Mouse (Mus musculus) E14TG2a.4 (cell line): ENCODE data around the gene Gm20683.

Experiments
- H3K27me3 ChIP-seq: 2 replicates; pipeline ENCODE4 v1.6.1; 2014; ENCODE audit warnings: low read length, control low read depth; ENCODE audit not compliant: insufficient read depth
- H3K36me3 ChIP-seq: 2 replicates; pipeline ENCODE4 v1.6.1; 2014; ENCODE audit warnings: low read length, control low read depth; ENCODE audit not compliant: insufficient read depth
- H3K4me1 ChIP-seq: replicated peaks from 2 replicates; pipeline ENCODE4 v1.6.1; 2014; ENCODE audit warnings: low read depth, low read length, control low read depth
- H3K4me3 ChIP-seq: replicated peaks from 2 replicates; pipeline ENCODE4 v1.5.1; 2014; ENCODE audit warnings: mild to moderate bottlenecking, low read length
- H3K9me3 ChIP-seq: 2 replicates; pipeline ENCODE4 v1.6.1; 2014; ENCODE audit warnings: low read length, control low read depth
- CTCF ChIP-seq: conservative IDR thresholded peaks from 2 replicates; pipeline ENCODE4 v1.5.1; 2014; ENCODE audit warnings: low read length
- NANOG ChIP-seq: IDR thresholded peaks from 2 replicates; pipeline ENCODE4 v1.6.1; 2014; ENCODE audit warnings: borderline replicate concordance, low read length, mixed read lengths
- POU5F1 ChIP-seq: IDR thresholded peaks from 2 replicates; pipeline ENCODE4 v1.6.1; 2014; ENCODE audit warnings: low read length, borderline replicate concordance

Gene Gm20683

GRCm38 (mm10) chr17:25868601-25869191 lies 27.1 kb upstream of the Gm20683 start, which contains the start of gene Mcrip2:
Mcrip2 (minus strand) TSS chr17:25868764.
- Histone ChIP-seq H3K9me3 (no peaks in the 10 kb centered on the region), H3K27me3 (no peaks in the 10 kb centered on the region), H3K4me1 (peaks cover 54% of the 10 kb centered on the region), H3K36me3 (peaks cover 11% of the 10 kb centered on the region), H3K4me3 (peak within 1 kb of the TSS; percentile 93)
- TF ChIP-seq POU5F1 = no peak
- TF ChIP-seq NANOG = no peak
- TF ChIP-seq CTCF = no peak

GRCm38 (mm10) chr17:25867836-25868600 lies 26.5 kb upstream of the Gm20683 start:
- TF ChIP-seq CTCF (no peak), POU5F1 (no peak), NANOG (no peak)
- Histone ChIP-seq H3K4me3 (peak overlapping the region; percentile 93), H3K4me1 (peaks cover 48% of the 10 kb centered on the region), H3K27me3 (no peaks in the 10 kb centered on the region), H3K36me3 (peaks cover 15% of the 10 kb centered on the region), H3K9me3 (no peaks in the 10 kb centered on the region)

GRCm38 (mm10) chr17:25867509-25867835 lies 25.9 kb upstream of the Gm20683 start:
- peaks cover 48% of the 10 kb centered on the region for H3K4me1 ChIP-seq
- no peaks in the 10 kb centered on the region for H3K27me3 ChIP-seq
- peaks cover 15% of the 10 kb centered on the region for H3K36me3 ChIP-seq
- H3K4me3 ChIP-seq = peak overlapping the region; percentile 93
- no peaks in the 10 kb centered on the region for H3K9me3 ChIP-seq
- TF ChIP-seq CTCF = no peak
- TF ChIP-seq NANOG = no peak
- no peak for TF ChIP-seq POU5F1

- Histone ChIP-seq H3K27me3 (no peaks in the 10 kb centered on the region), H3K36me3 (peaks cover 15% of the 10 kb centered on the region), H3K4me3 (no peak overlapping the region), H3K9me3 (no peaks in the 10 kb centered on the region), H3K4me1 (peaks cover 51% of the 10 kb centered on the region)
- TF ChIP-seq POU5F1 = no peak
- no peak for TF ChIP-seq CTCF
- TF ChIP-seq NANOG = no peak
Measured at GRCm38 (mm10) chr17:25866172-25866571, 24.6 kb upstream of the Gm20683 start.

GRCm38 (mm10) chr17:25865288-25865687 lies 23.7 kb upstream of the Gm20683 start:
- Histone ChIP-seq H3K4me3 (peak overlapping the region; percentile 48), H3K9me3 (no peaks in the 10 kb centered on the region), H3K27me3 (no peaks in the 10 kb centered on the region; the same call in 1 of the 2 replicates), H3K36me3 (peaks cover 15% of the 10 kb centered on the region), H3K4me1 (peaks cover 58% of the 10 kb centered on the region)
- no peak for TF ChIP-seq CTCF
- TF ChIP-seq NANOG = no peak
- no peak for TF ChIP-seq POU5F1

GRCm38 (mm10) chr17:25864311-25864710 lies 22.7 kb upstream of the Gm20683 start:
- Histone ChIP-seq H3K4me3 (no peak overlapping the region), H3K36me3 (peaks cover 19% of the 10 kb centered on the region), H3K27me3 (no peaks in the 10 kb centered on the region; the same call in 1 of the 2 replicates), H3K4me1 (peaks cover 56% of the 10 kb centered on the region), H3K9me3 (no peaks in the 10 kb centered on the region)
- TF ChIP-seq POU5F1 = no peak
- TF ChIP-seq NANOG = no peak
- TF ChIP-seq CTCF = no peak

- no peak for TF ChIP-seq CTCF
- no peak for TF ChIP-seq POU5F1
- TF ChIP-seq NANOG = no peak
- Histone ChIP-seq H3K9me3 (no peaks in the 10 kb centered on the region), H3K4me3 (no peak overlapping the region), H3K4me1 (peaks cover 51% of the 10 kb centered on the region), H3K36me3 (peaks cover 25% of the 10 kb centered on the region), H3K27me3 (no peaks in the 10 kb centered on the region; the same call in 1 of the 2 replicates)
Measured at GRCm38 (mm10) chr17:25863681-25864080, 22.1 kb upstream of the Gm20683 start.

GRCm38 (mm10) chr17:25861704-25862612 lies 20.4 kb upstream of the Gm20683 start:
- peak overlapping the region; percentile 88 for H3K4me3 ChIP-seq
- H3K9me3 ChIP-seq = no peaks in the 10 kb centered on the region
- no peaks in the 10 kb centered on the region; the same call in 1 of the 2 replicates for H3K27me3 ChIP-seq
- TF ChIP-seq CTCF (no peak), NANOG (no peak), POU5F1 (no peak)
- peaks cover 31% of the 10 kb centered on the region for H3K36me3 ChIP-seq
- peaks cover 42% of the 10 kb centered on the region for H3K4me1 ChIP-seq
